ENCODE assay signal across 8 mouse cellular contexts in genomic region chr11:57962382-57963285, GRCm38 (mm10). TPM values are rescaled to one million over a fixed set of nuclear protein-coding genes. Genes with fewer than 3 reads are reported as not detected.
DNase-seq lines count a peak whose midpoint lies in the region; ATAC-seq and TF ChIP-seq lines count a peak whose summit lies in the region.

No protein-coding gene starts in this region.

- H3K4me2 ChIP-seq in intestine, postnatal 0 days (replicated peaks; ENCODE audit: low read depth), result peak overlapping the region; percentile 85
- H3K4me2 ChIP-seq in midbrain, embryonic 11.5 days, result peak overlapping the region; percentile 88

- peak overlapping the region; percentile 56 for H3K9ac ChIP-seq in intestine, postnatal 0 days (ENCODE audit: low read depth, low read length)
- peak overlapping the region; percentile 89 for H3K9ac ChIP-seq in midbrain, embryonic 11.5 days (ENCODE audit: low read length)

- TF ChIP-seq CTCF in intestine, postnatal 0 days (IDR thresholded peaks at IDR 0.05; ENCODE audit: low read depth), result 0 out of 2 replicates have a peak, but pooled peaks have one; percentile 0

- peak overlapping the region; percentile 89 for H3K27ac ChIP-seq in embryonic facial prominence, embryonic 10.5 days (replicated peaks)
- peak overlapping the region; percentile 72 for H3K27ac ChIP-seq in intestine, postnatal 0 days (ENCODE audit: low read depth, low read length)
- H3K27ac ChIP-seq in midbrain, embryonic 11.5 days (ENCODE audit: low read depth, low read length), result peak overlapping the region; percentile 52

- H3K27me3 ChIP-seq in embryonic facial prominence, embryonic 10.5 days (replicated peaks; ENCODE audit: low read depth, poor library complexity, severe bottlenecking), result peaks cover 18% of the 10 kb centered on the region
- H3K27me3 ChIP-seq in intestine, postnatal 0 days (replicated peaks; ENCODE audit: control insufficient read depth, insufficient read depth, low read length), result no peaks in the 10 kb centered on the region
- H3K27me3 ChIP-seq in midbrain, embryonic 11.5 days (ENCODE audit: control insufficient read depth, insufficient read depth, low read length), result no peaks in the 10 kb centered on the region

- WGBS in embryonic facial prominence, embryonic 10.5 days, result under 1% methylated on average over 40 of the region's 40 CpGs
- 2% methylated on average over 40 of the region's 40 CpGs for WGBS in intestine, postnatal 0 days
- under 1% methylated on average over 40 of the region's 40 CpGs for WGBS in midbrain, embryonic 11.5 days

- no peaks in the 10 kb centered on the region for H3K36me3 ChIP-seq in embryonic facial prominence, embryonic 10.5 days (replicated peaks)
- no peaks in the 10 kb centered on the region for H3K36me3 ChIP-seq in intestine, postnatal 0 days (ENCODE audit: control insufficient read depth, insufficient read depth)
- no peaks in the 10 kb centered on the region for H3K36me3 ChIP-seq in midbrain, embryonic 11.5 days (ENCODE audit: control insufficient read depth, insufficient read depth, low read length)

- peak overlapping the region; percentile 62 for H3K4me3 ChIP-seq in embryonic facial prominence, embryonic 10.5 days
- peak overlapping the region; percentile 74 for H3K4me3 ChIP-seq in intestine, postnatal 0 days (ENCODE audit: low read depth, low read length)
- peak overlapping the region; percentile 50 for H3K4me3 ChIP-seq in midbrain, embryonic 11.5 days (ENCODE audit: low read depth, low read length)

- intact Hi-C loops in left cerebral cortex, postnatal 4 days (cut with DNase I), result loop anchor here (5.0 kb wide), 1 partner anchor 50 kb away; no protein-coding TSS in a partner anchor

- no peaks in the 10 kb centered on the region for H3K9me3 ChIP-seq in embryonic facial prominence, embryonic 10.5 days
- H3K9me3 ChIP-seq in intestine, postnatal 0 days (ENCODE audit: control insufficient read depth), result no peaks in the 10 kb centered on the region
- no peaks in the 10 kb centered on the region for H3K9me3 ChIP-seq in midbrain, embryonic 11.5 days (ENCODE audit: control insufficient read depth, low read length)

- peaks cover 14% of the 10 kb centered on the region for H3K4me1 ChIP-seq in embryonic facial prominence, embryonic 10.5 days
- H3K4me1 ChIP-seq in intestine, postnatal 0 days (replicated peaks; ENCODE audit: control insufficient read depth, insufficient read depth, low read length), result peaks cover 5% of the 10 kb centered on the region; the same call in 1 of the 2 replicates
- peaks cover 4% of the 10 kb centered on the region for H3K4me1 ChIP-seq in midbrain, embryonic 11.5 days (ENCODE audit: control insufficient read depth, insufficient read depth, low read length)

- ATAC-seq in granulocyte monocyte progenitor cell, adult 5-6 weeks (replicated peaks; ENCODE audit: poor library complexity, severe bottlenecking), result peak; percentile 83
- peak; percentile 79 for ATAC-seq in intestine, postnatal 0 days
- peak; percentile 96 for ATAC-seq in midbrain, embryonic 11.5 days (ENCODE audit: low FRiP score)

- DNase-seq in adrenal gland, postnatal 14 days, result peak; percentile 91
- DNase-seq in embryonic facial prominence, embryonic 10.5 days (ENCODE audit: low spot score), result peak; percentile 92
- DNase-seq in left cerebral cortex, postnatal 4 days, result peak; percentile 90
- DNase-seq in midbrain, embryonic 11.5 days (ENCODE audit: low spot score, missing footprints), result peak; percentile 99
- DNase-seq in right cerebral cortex, postnatal 4 days, result peak; percentile 84
- DNase-seq in yolk sac, embryonic 10.5 days (ENCODE audit: low spot score), result peak; percentile 87

RNA-seq across cellular contexts. Expression of gene Larp1, which starts 46.2 kb away (rescaled TPM):
- 95.5 and 95.9 TPM in 2 replicates for total RNA-seq in adrenal gland, postnatal 14 days (2021)
- polyA plus RNA-seq in embryonic facial prominence, embryonic 10.5 days (2016; fragmentation: Nextera tagmentation; extraction: Ambion mirVana), result 17.2 and 18.6 TPM in 2 replicates
- 140 and 152 TPM in 2 replicates for total RNA-seq in granulocyte monocyte progenitor cell, adult 5-6 weeks (2014; fragmentation: Nextera tagmentation)
- total RNA-seq in granulocyte monocyte progenitor cell, adult 5-6 weeks (2017), result 57.4 and 70.4 TPM in 2 replicates
- 9.6 and 11.5 TPM in 2 replicates for polyA plus RNA-seq in intestine, postnatal 0 days (2015; fragmentation: Nextera tagmentation; extraction: Ambion mirVana)
- 10 to 100 TPM; 97.9 to 100.0 TPM for total RNA-seq in left cerebral cortex, postnatal 4 days (2021)
- 13.9 and 14.0 TPM in 2 replicates for polyA plus RNA-seq in midbrain, embryonic 11.5 days (2014; fragmentation: Nextera tagmentation; extraction: Ambion mirVana)

Comparison
In these comparisons a context has a peak if more than half of its experiments do, and no peak if none do; other contexts are left out.
1. Peak in every context shown above with its lines: DNase-seq, ATAC-seq, H3K4me3 ChIP-seq and H3K27ac ChIP-seq.